Mouse (Mus musculus) urinary bladder, postnatal 25 days (tissue): Measurements from ENCODE around the gene Gm4450.
"Not testable (repeated sequence)": the region's sequence is repeated elsewhere in the genome, so short reads cannot be mapped to it uniquely, and the experiment has no call there.

Source experiments
- DNase-seq: peaks from one replicate; pipeline ENCODE4 v3.0.0; 2022; ENCODE audit warnings: low spot score

The Gm4450 gene

GRCm38 (mm10) chr3:98417328-98417727 is 39.6 kb downstream of the Gm4450 start:
- DNase-seq: no peak

- no peak for DNase-seq
Measured at GRCm38 (mm10) chr3:98416426-98417250, 40.3 kb downstream of the Gm4450 start.

DNA sequence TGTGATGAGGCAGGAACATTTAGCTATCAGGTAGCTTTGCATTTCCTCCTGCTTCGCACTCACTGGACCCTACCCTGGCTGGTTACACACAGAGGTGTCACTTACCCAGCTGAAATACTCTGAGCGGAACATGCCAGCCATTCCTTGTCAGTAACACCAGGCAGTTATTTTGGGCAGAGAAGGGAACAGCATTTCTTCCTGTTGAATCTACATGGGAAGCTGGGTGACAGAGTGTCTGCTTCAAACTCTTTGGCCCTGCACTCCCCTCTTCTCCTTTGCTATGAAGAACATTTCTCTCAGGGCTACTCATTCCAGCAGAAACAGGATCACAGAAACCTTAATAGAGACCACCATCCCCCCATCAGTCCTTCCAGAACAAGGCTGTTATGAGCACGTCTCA is 42.6 kb downstream of the Gm4450 start:
- no peak for DNase-seq

GRCm38 (mm10) chr3:98413733-98414132 is 43.2 kb downstream of the Gm4450 start:
- DNase-seq: no peak

DNA sequence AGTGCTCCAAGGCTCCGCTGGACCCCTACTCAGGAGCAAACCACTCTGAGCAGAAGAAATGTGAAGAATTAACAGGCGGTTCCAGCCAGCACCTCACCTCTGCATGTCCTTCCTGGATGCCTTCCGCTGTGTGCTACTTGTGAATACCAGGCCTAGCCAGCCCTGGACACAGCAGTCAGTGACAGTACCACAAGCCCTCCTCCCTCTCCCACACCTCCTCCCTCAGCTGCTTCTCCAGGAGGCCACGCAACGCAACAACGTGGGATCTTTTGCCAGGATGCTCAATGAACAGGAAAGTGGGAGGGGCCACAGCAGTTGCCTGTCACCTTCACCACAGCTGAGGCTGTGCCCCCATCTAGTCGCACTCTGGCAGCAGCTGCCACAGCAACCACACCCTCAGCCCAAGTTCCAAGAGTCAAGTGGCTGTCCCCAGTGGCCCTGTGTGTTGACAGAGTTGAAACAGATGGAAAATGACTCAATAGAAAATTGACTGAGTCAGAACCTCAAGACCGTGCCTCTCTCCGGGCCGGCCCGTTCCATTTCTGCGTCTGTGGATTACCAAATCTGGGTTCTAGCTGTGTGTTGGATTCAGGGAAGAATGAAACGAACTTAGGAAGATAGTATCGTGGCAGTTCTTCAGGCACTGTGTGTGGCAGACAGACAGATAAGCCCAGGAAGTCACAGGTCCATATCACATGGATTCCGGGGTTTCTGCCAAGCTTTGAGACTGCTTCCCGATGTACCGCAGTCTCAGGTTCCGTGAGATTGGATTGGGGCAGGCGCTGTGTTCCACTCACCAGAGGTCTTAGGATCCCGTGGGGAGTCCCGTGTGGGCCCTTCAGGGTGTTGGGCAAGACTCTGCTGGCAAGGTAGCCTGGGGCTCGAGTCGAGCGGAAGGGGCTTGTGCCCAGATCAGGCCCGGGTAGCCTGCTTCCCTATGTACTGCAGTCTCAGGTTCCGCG is 46.0 kb downstream of the Gm4450 start:
- DNase-seq: not testable (repeated sequence)

DNA sequence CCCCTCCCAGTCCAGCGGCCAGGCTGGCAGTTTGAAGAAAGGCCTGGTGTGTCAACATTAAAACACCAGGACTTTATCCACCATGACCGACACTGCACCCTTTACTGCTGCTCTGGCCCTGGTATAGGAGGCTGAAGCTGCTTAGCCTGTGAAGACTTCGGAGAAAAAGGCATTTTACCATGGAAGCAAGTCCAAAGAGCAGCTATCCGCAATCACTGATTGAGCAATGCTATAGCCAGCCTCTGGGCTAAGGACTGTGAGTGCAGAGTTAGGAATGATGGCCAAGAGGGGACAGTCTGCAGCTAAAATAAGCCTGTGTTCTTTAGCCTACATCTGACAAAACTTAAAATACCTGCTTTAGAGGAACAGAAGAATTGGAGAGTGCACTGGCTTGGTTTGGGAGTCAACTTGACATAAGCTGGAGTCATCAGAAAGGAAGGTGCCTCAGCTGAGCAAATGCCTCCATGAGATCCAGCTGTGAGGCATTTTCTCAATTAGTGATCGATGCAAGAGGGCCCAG is 49.6 kb downstream of the Gm4450 start:
- not testable (repeated sequence) for DNase-seq

DNA sequence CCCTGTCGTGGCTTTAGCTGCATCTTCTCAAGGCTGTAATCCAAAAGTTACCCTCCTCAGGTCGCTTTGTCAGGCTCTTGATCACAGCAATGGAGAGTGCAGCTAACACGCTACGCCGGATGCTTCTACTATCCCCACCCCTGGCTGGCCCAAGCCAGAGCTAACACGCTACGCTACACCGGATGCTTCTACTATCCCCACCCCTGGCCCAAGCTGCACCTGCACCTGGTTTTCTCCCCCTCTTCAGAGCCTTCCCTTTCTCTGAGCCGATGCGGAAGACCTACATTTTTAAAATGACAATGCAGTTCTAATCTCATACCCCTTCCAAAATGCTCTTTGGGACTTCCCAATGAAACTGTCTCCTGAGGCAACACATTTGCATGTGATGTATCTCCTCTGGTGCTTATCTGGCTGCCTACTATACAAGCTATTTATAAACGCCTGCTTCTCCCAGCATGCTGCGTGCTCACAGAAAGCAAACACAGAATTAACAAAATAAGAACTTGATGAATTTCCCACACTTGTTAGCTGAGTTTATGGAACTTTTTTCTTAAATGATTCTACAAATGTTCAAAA is 50.3 kb downstream of the Gm4450 start:
- DNase-seq: not testable (repeated sequence)

DNA sequence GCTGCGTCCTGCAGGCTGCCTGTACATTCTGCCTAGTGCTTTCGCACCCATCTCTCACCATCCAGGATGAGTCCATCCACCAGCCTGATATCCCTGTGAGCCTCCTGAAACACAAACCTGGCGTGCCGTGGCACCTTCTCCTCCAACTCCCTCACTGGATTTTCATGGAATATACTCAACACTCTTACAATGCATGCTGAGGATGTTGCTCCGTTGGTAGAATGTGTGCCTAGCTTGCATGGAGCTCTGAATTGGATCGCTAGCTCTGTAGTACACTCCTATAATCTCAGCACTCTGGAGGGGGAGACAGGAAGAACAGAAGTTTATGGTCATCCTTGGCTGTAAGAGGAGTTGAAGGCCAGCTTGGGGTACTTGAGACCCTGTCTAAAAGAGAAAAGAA is 51.0 kb downstream of the Gm4450 start:
- not testable (repeated sequence) for DNase-seq

DNA sequence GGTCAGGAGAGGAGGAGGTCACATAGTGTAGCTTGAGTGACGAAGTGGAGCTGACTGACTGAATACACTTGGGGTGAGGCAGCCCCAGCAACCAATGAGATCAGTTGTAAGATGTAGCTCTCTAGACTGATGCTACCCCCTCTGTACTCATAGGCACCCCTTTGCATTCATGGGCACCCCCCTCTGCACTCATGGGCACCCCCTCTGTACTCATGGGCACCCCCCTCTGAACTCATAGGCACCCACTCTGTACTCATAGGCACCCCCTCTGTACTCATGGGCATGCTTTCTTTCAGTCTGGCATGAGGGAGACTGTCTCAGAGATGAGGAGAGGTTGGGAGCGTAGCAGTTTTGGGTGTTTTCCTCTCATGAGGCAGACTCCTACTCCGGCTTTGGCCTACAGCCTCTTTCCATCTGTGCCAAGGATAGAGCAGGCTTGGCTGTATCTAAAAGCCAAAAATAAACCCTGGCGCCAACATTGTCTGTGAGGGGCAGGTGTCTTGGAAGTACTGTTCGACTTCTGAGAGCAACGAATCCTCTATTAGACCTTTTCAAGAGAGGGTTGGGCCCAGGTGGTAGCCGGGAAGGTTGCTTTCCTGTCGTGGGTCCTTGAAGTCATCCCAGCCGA is 52.5 kb downstream of the Gm4450 start:
- not testable (repeated sequence) for DNase-seq
